Mouse (Mus musculus): ENCODE measurements around the gene 5830473C10Rik.

5830473C10Rik gene

DNA sequence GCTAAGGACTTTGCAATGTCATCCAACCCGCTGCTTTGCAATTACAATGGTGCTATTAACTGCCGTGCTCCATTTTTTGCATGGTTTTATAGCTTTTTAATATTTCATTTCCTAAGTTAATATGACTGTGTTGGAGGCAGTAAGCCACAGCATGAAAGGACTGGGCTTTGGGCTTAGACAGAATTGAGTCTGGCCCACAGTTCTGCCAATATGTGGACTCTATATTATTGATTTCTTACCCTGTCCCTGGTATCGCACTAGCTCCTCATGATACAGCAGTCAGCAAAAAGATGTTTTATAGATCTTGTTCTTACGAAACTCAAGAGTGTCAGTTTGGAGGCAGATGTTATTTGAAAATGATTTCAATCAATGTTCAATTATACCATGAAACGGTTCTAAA is 85.5 kb downstream of the 5830473C10Rik start:
- in situ Hi-C loops (cut with MboI, MseI) = no loop called here

All from T-helper 1 cell (primary cell).